Mouse (Mus musculus) E14TG2a.4 (cell line): ENCODE measurements around the gene Rilpl1.

Source experiments
- H3K27me3 ChIP-seq: 2 replicates; pipeline ENCODE4 v1.6.1; 2014; ENCODE audit warnings: low read length, control low read depth; ENCODE audit not compliant: insufficient read depth
- H3K36me3 ChIP-seq: 2 replicates; pipeline ENCODE4 v1.6.1; 2014; ENCODE audit warnings: low read length, control low read depth; ENCODE audit not compliant: insufficient read depth
- H3K4me1 ChIP-seq: replicated peaks from 2 replicates; pipeline ENCODE4 v1.6.1; 2014; ENCODE audit warnings: low read depth, low read length, control low read depth
- H3K4me3 ChIP-seq: replicated peaks from 2 replicates; pipeline ENCODE4 v1.5.1; 2014; ENCODE audit warnings: mild to moderate bottlenecking, low read length
- H3K9me3 ChIP-seq: 2 replicates; pipeline ENCODE4 v1.6.1; 2014; ENCODE audit warnings: low read length, control low read depth
- CTCF ChIP-seq: conservative IDR thresholded peaks from 2 replicates; pipeline ENCODE4 v1.5.1; 2014; ENCODE audit warnings: low read length
- NANOG ChIP-seq: IDR thresholded peaks from 2 replicates; pipeline ENCODE4 v1.6.1; 2014; ENCODE audit warnings: borderline replicate concordance, low read length, mixed read lengths
- POU5F1 ChIP-seq: IDR thresholded peaks from 2 replicates; pipeline ENCODE4 v1.6.1; 2014; ENCODE audit warnings: low read length, borderline replicate concordance

The Rilpl1 gene

DNA sequence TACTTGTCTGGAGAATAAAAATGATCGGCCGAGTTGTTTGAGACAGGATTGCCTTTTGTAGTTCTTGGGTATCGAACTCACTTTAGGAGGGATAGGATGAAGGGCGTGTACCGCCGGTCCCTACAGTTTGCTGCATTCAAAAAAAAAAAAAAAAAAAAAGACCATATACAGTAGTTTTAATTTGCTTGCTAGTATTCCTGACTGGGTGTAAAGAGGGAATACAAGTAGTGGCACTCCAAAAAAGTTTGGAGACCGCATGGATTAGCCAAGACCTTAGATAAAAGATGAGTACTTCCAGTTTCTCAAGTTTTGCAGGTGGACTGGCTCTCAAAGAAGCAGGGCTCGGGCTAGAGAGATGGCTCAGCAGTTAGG, 10.4 kb upstream of the Rilpl1 start:
- TF ChIP-seq NANOG (no peak), CTCF (no peak), POU5F1 (no peak)
- H3K27me3 ChIP-seq, result no peaks in the 10 kb centered on the region
- peaks cover 68% of the 10 kb centered on the region for H3K4me1 ChIP-seq
- peaks cover 45% of the 10 kb centered on the region for H3K36me3 ChIP-seq
- peak overlapping the region; percentile 98 for H3K4me3 ChIP-seq
- no peaks in the 10 kb centered on the region for H3K9me3 ChIP-seq

GRCm38 (mm10) chr5:124540905-124541601, 9.9 kb upstream of the Rilpl1 start:
- no peaks in the 10 kb centered on the region for H3K27me3 ChIP-seq
- H3K9me3 ChIP-seq, result no peaks in the 10 kb centered on the region
- TF ChIP-seq CTCF, result no peak
- no peak for TF ChIP-seq NANOG
- TF ChIP-seq POU5F1, result no peak
- H3K36me3 ChIP-seq, result peaks cover 39% of the 10 kb centered on the region
- peaks cover 68% of the 10 kb centered on the region for H3K4me1 ChIP-seq
- peak overlapping the region; percentile 98 for H3K4me3 ChIP-seq

- H3K9me3 ChIP-seq, result no peaks in the 10 kb centered on the region
- no peaks in the 10 kb centered on the region for H3K27me3 ChIP-seq
- peaks cover 33% of the 10 kb centered on the region for H3K36me3 ChIP-seq
- H3K4me3 ChIP-seq, result peak within 1 kb of the TSS; percentile 98
- peaks cover 67% of the 10 kb centered on the region for H3K4me1 ChIP-seq
- TF ChIP-seq POU5F1 (no peak), NANOG (no peak), CTCF (no peak)
Observed at GRCm38 (mm10) chr5:124540383-124540786, 9.2 kb upstream of the Rilpl1 start, which contains the start of gene Tmed2. Tmed2 (plus strand) TSS chr5:124540695.

GRCm38 (mm10) chr5:124539905-124540304, 8.7 kb upstream of the Rilpl1 start:
- peaks cover 62% of the 10 kb centered on the region for H3K4me1 ChIP-seq
- TF ChIP-seq CTCF, result no peak
- no peak for TF ChIP-seq POU5F1
- no peak for TF ChIP-seq NANOG
- H3K36me3 ChIP-seq, result peaks cover 28% of the 10 kb centered on the region
- H3K9me3 ChIP-seq, result no peaks in the 10 kb centered on the region
- H3K27me3 ChIP-seq, result no peaks in the 10 kb centered on the region
- H3K4me3 ChIP-seq, result peak overlapping the region; percentile 98

GRCm38 (mm10) chr5:124538813-124539792, 7.9 kb upstream of the Rilpl1 start:
- Histone ChIP-seq H3K4me1 (peaks cover 54% of the 10 kb centered on the region), H3K27me3 (no peaks in the 10 kb centered on the region), H3K4me3 (no peak overlapping the region), H3K36me3 (peaks cover 20% of the 10 kb centered on the region), H3K9me3 (no peaks in the 10 kb centered on the region)
- TF ChIP-seq CTCF (peak; percentile 23; the same call in 1 of the 2 replicates), POU5F1 (no peak)

GRCm38 (mm10) chr5:124536776-124537175, 5.6 kb upstream of the Rilpl1 start:
- Histone ChIP-seq H3K9me3 (no peaks in the 10 kb centered on the region), H3K36me3 (no peaks in the 10 kb centered on the region), H3K4me1 (peaks cover 49% of the 10 kb centered on the region), H3K27me3 (no peaks in the 10 kb centered on the region), H3K4me3 (peak overlapping the region; percentile 62)
- TF ChIP-seq NANOG, result no peak
- TF ChIP-seq CTCF, result 0 out of 2 replicates have a peak, but pooled peaks have one; percentile 6

GRCm38 (mm10) chr5:124535016-124535415, 3.8 kb upstream of the Rilpl1 start:
- no peak for TF ChIP-seq POU5F1
- no peak for TF ChIP-seq NANOG
- no peak for TF ChIP-seq CTCF
- Histone ChIP-seq H3K4me1 (peaks cover 56% of the 10 kb centered on the region), H3K27me3 (peaks cover under 1% of the 10 kb centered on the region; the same call in 1 of the 2 replicates), H3K36me3 (no peaks in the 10 kb centered on the region), H3K9me3 (no peaks in the 10 kb centered on the region), H3K4me3 (no peak overlapping the region)

- no peaks in the 10 kb centered on the region for H3K36me3 ChIP-seq
- H3K27me3 ChIP-seq, result peaks cover 4% of the 10 kb centered on the region; the same call in 1 of the 2 replicates
Observed at GRCm38 (mm10) chr5:124532451-124532850, 1.3 kb upstream of the Rilpl1 start.

More at GRCm38 (mm10) chr5:124532451-124532850, 1.3 kb upstream of the Rilpl1 start:
- Histone ChIP-seq H3K9me3 (no peaks in the 10 kb centered on the region), H3K4me3 (peak overlapping the region; percentile 90; the same call in 1 of the 2 replicates), H3K4me1 (peaks cover 69% of the 10 kb centered on the region)
- no peak for TF ChIP-seq NANOG
- no peak for TF ChIP-seq POU5F1
- TF ChIP-seq CTCF, result no peak
